Mouse (Mus musculus): ENCODE data around the gene Rwdd2b.
A peak's percentile ranks its signal among the peaks of the same experiment; 100 is the strongest.

Rwdd2b gene

GRCm38 (mm10) chr16:87405001-87405400 is 35.4 kb downstream of the Rwdd2b start:
- peak; percentile 24 for DNase-seq

- DNase-seq: peak; percentile 81
Observed at GRCm38 (mm10) chr16:87393813-87394548, 46.4 kb downstream of the Rwdd2b start.

GRCm38 (mm10) chr16:87387444-87387977 is 52.9 kb downstream of the Rwdd2b start:
- no peak for DNase-seq

GRCm38 (mm10) chr16:87384366-87384765 is 56.0 kb downstream of the Rwdd2b start:
- no peak for DNase-seq
